Mouse (Mus musculus): ENCODE data around the gene Odf2l.

The Odf2l gene

DNA sequence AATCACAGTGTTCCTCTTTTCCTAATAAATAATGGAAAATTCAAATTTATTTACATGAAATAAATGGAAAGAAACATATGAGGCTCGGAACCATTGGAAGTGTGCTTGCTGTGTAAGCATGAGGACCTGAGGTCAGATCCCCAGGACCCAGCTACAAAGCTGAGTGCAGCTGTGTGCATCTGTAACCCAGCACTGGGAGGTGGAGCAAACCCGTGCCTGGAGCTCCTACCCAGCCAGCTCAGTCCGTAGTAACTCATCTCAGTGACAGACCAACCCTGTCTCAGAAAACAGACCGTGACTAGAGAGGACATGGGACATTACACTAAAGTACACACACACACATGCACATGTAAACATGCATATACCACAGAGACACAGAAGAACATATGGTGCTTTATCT is 21.8 kb downstream of the Odf2l start:
- no peak for ATAC-seq (ENCODE audit: low TSS enrichment)

GRCm38 (mm10) chr3:145142925-145143324 is 24.5 kb downstream of the Odf2l start:
- ATAC-seq (ENCODE audit: low TSS enrichment): no peak

- ATAC-seq (ENCODE audit: low TSS enrichment): no peak
Measured at GRCm38 (mm10) chr3:145143856-145144255, 25.5 kb downstream of the Odf2l start.

DNA sequence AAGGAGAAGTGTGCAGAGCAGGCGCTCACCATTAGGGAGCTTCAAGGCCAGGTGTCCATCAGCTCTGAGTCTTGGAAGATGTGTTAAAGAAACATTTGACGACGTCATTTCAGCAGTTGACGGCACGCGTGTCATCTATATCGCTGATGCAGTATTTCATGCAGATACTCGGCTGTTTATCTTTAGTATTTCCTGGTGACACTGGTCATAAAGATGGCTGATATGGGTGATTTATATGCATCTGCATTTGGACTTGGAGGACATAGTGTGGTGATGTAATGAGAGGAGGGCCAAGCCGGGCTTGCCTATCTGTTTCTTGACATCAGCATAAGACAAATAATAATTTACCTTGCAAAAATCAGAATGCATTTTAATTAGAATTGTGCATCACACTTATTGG is 28.5 kb downstream of the Odf2l start:
- ATAC-seq (ENCODE audit: low TSS enrichment): no peak

- ATAC-seq (ENCODE audit: low TSS enrichment): no peak
Measured at GRCm38 (mm10) chr3:145147483-145147882, 29.1 kb downstream of the Odf2l start.

- no peak for ATAC-seq (ENCODE audit: low TSS enrichment)
Measured at GRCm38 (mm10) chr3:145147952-145148351, 29.6 kb downstream of the Odf2l start.

DNA sequence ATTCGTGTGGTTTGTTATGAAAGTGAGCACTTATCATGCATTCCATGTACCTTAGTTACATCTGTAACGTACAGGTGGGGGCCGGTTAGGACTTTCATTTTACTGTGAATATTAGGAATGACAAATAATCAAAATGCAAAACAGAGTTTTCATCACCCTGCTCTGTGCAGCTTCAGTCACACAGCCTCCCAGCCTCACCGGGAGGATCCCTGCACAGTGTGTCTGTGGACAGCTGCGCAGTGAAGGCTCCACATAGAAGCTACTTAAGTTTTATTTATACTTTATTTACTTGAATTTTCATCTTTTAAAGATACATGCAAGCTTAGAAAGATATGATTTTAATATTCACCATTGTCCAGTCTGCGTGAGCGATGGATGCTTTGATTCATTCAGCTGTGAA is 32.7 kb downstream of the Odf2l start:
- no peak for ATAC-seq (ENCODE audit: low TSS enrichment)

- peak; percentile 50; the same call in 1 of the 2 replicates for ATAC-seq (ENCODE audit: low TSS enrichment)
Measured at GRCm38 (mm10) chr3:145151933-145152332, 33.5 kb downstream of the Odf2l start.

- peak; percentile 66 for ATAC-seq (ENCODE audit: low TSS enrichment)
Measured at GRCm38 (mm10) chr3:145156883-145157282, 38.5 kb downstream of the Odf2l start.

- no peak for ATAC-seq (ENCODE audit: low TSS enrichment)
Measured at GRCm38 (mm10) chr3:145158441-145158840, 40.1 kb downstream of the Odf2l start.

DNA sequence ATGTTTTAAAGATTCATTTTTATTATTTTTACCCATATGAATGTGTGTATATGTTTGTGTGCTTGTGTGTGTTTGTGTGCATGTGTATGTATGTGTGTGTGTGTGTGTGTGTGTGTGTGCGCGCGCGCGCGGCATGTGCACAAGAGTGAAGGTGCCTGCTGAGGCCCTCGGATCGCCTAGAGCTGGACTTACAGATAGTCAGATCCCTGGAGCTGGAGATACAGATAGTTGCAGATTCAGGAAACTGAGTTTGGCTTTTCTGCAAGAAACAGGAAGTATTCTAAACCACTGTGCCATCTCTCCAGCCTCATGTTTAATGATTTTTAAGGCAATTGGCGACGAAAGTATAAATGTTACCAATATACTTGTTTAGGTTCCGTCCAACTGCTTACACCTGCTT is 48.4 kb downstream of the Odf2l start:
- ATAC-seq (ENCODE audit: low TSS enrichment): no peak

DNA sequence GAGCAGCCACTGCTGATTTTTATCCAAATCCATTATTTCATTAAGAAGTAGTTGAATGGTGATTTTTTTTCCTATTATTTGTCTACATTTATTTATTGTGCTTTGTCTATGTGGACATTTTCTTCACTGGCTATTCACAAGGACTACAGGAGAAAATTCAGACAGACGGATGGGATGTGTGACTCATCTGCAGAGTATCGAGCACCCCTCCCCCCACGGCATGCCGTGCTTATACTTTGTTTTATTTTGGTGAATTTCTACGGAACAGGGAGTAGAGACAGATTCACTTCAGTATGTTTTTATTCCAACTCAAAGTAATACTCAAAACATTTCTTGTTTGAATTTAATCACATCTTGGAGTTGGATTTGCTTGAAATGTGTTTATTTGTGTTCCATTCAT is 49.4 kb downstream of the Odf2l start:
- ATAC-seq (ENCODE audit: low TSS enrichment): 0 out of 2 replicates have a peak, but pooled peaks have one; percentile 41

GRCm38 (mm10) chr3:145168844-145169696 is 50.7 kb downstream of the Odf2l start:
- no peak for ATAC-seq (ENCODE audit: low TSS enrichment)

DNA sequence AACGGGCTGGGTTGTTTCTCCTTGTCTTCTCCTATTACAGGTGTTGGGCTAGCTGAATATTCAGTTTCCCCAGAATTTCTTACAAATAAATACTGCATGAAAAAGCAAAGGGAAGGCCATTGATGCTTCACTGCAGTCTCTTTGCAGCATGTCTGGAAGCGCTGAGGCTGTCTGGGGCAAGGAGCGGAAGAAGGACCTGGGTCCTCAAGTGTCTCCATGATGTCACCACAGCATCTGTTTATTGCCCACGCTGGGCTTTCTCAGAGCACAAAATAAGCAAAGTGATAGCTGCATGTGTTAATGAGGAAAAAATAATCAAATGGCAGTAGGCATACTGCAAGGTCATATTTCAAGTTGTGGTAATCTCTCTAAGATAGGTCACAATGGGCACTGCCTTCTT is 51.6 kb downstream of the Odf2l start:
- ATAC-seq (ENCODE audit: low TSS enrichment): no peak

- no peak for ATAC-seq (ENCODE audit: low TSS enrichment)
Measured at GRCm38 (mm10) chr3:145170604-145171389, 52.4 kb downstream of the Odf2l start.

- no peak for ATAC-seq (ENCODE audit: low TSS enrichment)
Measured at GRCm38 (mm10) chr3:145171390-145172060, 53.1 kb downstream of the Odf2l start.

DNA sequence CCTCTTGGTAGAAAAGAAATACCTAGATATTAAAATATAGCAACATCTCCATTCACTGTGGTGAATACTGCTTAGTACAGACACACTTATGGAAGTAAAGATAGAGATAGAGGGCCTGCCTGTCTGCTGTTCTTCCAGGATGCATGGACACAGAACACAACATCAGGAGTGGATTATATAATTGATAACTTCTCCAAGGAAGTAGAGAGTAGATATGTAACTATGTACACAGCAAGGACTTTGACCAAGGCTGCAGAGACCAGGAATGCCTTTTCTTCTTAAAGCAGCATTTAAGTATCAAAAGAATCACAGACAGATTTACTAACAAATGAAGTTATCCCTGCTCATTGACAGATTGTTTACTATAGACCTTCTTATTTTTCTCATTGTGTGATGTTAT is 66.3 kb downstream of the Odf2l start:
- no peak for ATAC-seq (ENCODE audit: low TSS enrichment)

DNA sequence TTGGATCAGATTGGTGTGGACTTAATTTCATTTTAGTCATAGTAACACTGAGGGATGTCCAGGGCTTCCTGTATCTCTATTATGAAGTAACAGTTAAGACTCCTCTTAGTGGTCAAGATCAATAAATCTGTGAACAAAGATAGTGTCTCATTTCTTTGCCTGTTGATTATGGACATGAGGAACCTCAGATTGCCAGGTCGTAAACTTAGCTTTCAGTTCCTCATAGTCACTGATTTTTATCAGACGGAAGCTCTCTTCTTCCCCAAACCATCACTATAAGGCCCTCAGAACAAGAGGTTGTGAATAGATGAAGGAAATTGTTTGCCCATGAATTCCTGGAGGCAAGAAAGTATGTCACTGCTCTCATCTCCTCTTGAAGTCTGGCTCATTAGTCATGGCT is 73.6 kb downstream of the Odf2l start:
- ATAC-seq (ENCODE audit: low TSS enrichment): no peak

- no peak for ATAC-seq (ENCODE audit: low TSS enrichment)
Measured at GRCm38 (mm10) chr3:145195240-145195923, 77.0 kb downstream of the Odf2l start.

GRCm38 (mm10) chr3:145198050-145198449 is 79.7 kb downstream of the Odf2l start:
- no peak for ATAC-seq (ENCODE audit: low TSS enrichment)
